Mouse (Mus musculus) midbrain, embryonic 13.5 days (tissue): Measurements from ENCODE around the gene Cux1. TPM values are rescaled to one million over a fixed set of nuclear protein-coding genes. Genes with fewer than 3 reads are reported as not detected.

Source experiments
- ATAC-seq: fragments of 200-750 bp; cut with Nextera tagmentation; 2 replicates; pipeline ENCODE4 v1.8.0; 2017; ENCODE audit warnings: mild to moderate bottlenecking, moderate TSS enrichment, moderate library complexity
- H3K27ac ChIP-seq: fragments of 300-500 bp; sonication (generic); 2 replicates; pipeline ENCODE4 v1.5.1; 2015; ENCODE audit warnings: inconsistent platforms, mild to moderate bottlenecking, moderate library complexity
- H3K27me3 ChIP-seq: fragments of 300-500 bp; sonication (generic); 2 replicates; pipeline ENCODE4 v1.6.1; 2015; ENCODE audit warnings: mild to moderate bottlenecking, inconsistent platforms
- H3K36me3 ChIP-seq: fragments of 300-500 bp; sonication (generic); 2 replicates; pipeline ENCODE4 v1.6.1; 2015; ENCODE audit warnings: mild to moderate bottlenecking, inconsistent platforms
- H3K4me1 ChIP-seq: fragments of 300-500 bp; sonication (generic); replicated peaks from 2 replicates; pipeline ENCODE4 v1.6.1; 2015; ENCODE audit warnings: inconsistent platforms
- H3K4me2 ChIP-seq: fragments of 300-500 bp; sonication (generic); replicated peaks from 2 replicates; pipeline ENCODE4 v1.6.1; 2015; ENCODE audit warnings: moderate library complexity, mild to moderate bottlenecking, inconsistent platforms
- H3K4me3 ChIP-seq: fragments of 300-500 bp; sonication (generic); replicated peaks from 2 replicates; pipeline ENCODE4 v1.5.1; 2015; ENCODE audit warnings: mild to moderate bottlenecking, inconsistent platforms
- H3K9ac ChIP-seq: fragments of 300-500 bp; sonication (generic); replicated peaks from 2 replicates; pipeline ENCODE4 v1.6.1; 2015; ENCODE audit warnings: mild to moderate bottlenecking, inconsistent platforms
- H3K9me3 ChIP-seq: fragments of 300-500 bp; sonication (generic); 2 replicates; pipeline ENCODE4 v1.6.1; 2016; ENCODE audit warnings: mild to moderate bottlenecking, inconsistent platforms
- WGBS: fragments of 180-500 bp; shearing (Covaris S2); methylation state at CpG from one replicate; pipeline ENCODE4 v1.1.7; 2015; 5-methylcytosine and 5-hydroxymethylcytosine counted together
- polyA plus RNA-seq: library from polyadenylated mRNA; unstranded; fragments of >200 nt; fragmentation: Nextera tagmentation; extraction: Ambion mirVana; gene quantifications from 2 replicates; pipeline ENCODE4 v1.2.1, GENCODE M21; 2015

Gene Cux1
- polyA plus RNA-seq, 1 experiment from 2014 or later = 126 TPM

DNA sequence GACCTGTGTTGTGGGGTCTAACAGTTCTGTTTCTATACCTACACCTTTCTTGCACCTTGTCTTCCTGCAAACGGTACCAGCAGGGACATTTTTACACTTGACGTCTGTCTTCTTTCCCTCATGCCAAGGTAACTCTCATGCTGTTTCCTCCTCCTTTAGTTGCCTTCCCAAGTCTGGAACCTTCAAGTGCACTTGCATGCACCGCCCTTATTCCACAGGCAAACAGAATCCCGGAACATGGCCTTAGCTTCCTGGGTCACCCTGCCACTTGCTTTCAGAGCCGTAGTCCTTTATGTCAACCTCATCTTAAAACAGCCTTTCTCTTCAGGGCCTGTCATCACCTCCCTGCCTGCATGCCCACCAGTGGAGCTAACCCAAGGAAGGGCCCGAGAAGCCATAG lies 15.7 kb downstream of the Cux1 start:
- Histone ChIP-seq H3K27me3 (no peaks in the 10 kb centered on the region), H3K9ac (no peak overlapping the region), H3K4me3 (no peak overlapping the region), H3K36me3 (no peaks in the 10 kb centered on the region), H3K4me1 (peaks cover 57% of the 10 kb centered on the region), H3K27ac (no peak overlapping the region), H3K4me2 (no peak overlapping the region), H3K9me3 (no peaks in the 10 kb centered on the region)
- no peak for ATAC-seq
- 77% methylated on average over 6 of the region's 6 CpGs for WGBS

DNA sequence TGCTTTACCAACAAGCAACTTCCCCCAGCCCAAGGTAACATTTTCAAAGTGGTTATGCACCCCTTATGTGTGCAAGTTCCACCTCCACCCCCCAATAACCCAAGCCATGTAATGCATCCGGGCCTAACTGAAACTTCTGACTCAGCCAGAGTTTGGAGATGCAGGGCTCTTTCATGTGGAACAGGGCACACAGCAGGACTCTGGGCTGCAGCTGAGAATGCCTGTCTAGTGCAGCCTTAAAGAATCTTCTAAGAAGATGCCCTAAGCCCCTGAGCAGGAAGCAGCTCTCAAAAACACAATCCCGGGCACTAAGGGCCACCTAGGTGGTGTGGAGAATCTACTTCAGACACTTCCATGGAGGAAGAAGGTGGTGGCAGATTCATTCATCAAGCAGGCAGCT lies 16.6 kb downstream of the Cux1 start:
- H3K9me3 ChIP-seq = no peaks in the 10 kb centered on the region
- no peaks in the 10 kb centered on the region for H3K27me3 ChIP-seq
- WGBS = 8% methylated on average over 2 of the region's 2 CpGs
- no peak overlapping the region for H3K9ac ChIP-seq
- H3K36me3 ChIP-seq = no peaks in the 10 kb centered on the region
- no peak overlapping the region for H3K4me2 ChIP-seq
- no peak for ATAC-seq
- no peak overlapping the region for H3K27ac ChIP-seq
- peaks cover 49% of the 10 kb centered on the region for H3K4me1 ChIP-seq
- no peak overlapping the region for H3K4me3 ChIP-seq

DNA sequence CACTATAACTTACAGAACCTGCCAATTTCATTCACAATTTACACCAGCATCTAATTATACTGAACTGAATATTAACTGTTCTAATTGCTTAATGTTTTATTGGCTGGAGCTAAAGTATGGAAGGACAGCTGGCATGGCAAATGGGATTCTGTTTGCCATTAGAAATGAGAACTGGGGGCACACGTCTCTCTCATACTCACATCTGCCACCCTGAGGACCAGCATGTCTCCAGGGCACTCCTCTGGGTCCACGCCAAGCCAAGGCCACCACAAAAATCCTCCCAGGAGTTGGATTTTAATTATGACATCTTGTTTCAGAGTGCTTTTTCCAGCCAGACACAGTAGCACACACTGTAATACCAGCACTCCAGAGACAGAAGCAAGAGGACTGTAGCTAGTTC lies 18.5 kb downstream of the Cux1 start:
- no peak for ATAC-seq
- no peaks in the 10 kb centered on the region for H3K27me3 ChIP-seq
- no peak overlapping the region for H3K4me2 ChIP-seq
- no peaks in the 10 kb centered on the region for H3K36me3 ChIP-seq
- H3K4me3 ChIP-seq = no peak overlapping the region
- no peaks in the 10 kb centered on the region for H3K9me3 ChIP-seq
- peaks cover 42% of the 10 kb centered on the region for H3K4me1 ChIP-seq
- 38% methylated on average over 2 of the region's 2 CpGs for whole genome bisulfite sequencing
- no peak overlapping the region for H3K9ac ChIP-seq
- H3K27ac ChIP-seq = no peak overlapping the region

DNA sequence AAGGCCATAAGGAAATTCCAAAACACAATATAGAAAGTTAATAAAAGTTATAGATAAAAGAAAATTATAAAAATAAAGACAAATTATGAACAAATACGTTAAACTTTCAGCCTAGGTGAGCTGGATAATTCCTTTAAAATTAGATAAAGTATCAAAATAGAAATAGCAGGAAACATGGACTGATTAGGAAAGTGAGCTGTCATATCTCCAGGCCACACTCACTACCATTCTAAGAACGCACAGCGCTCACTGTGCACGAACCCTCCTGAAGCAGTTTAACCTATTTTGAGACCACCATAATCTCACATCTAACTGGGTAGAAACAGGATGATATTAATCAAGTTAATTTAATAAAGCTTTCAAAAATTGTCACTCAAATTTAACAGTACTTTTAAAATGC lies 22.2 kb downstream of the Cux1 start:
- Histone ChIP-seq H3K27ac (no peak overlapping the region), H3K36me3 (no peaks in the 10 kb centered on the region), H3K9me3 (no peaks in the 10 kb centered on the region), H3K9ac (no peak overlapping the region), H3K4me2 (no peak overlapping the region), H3K4me1 (peaks cover 13% of the 10 kb centered on the region), H3K27me3 (no peaks in the 10 kb centered on the region), H3K4me3 (no peak overlapping the region)
- WGBS = 92% methylated on average over 4 of the region's 4 CpGs
- ATAC-seq = no peak

DNA sequence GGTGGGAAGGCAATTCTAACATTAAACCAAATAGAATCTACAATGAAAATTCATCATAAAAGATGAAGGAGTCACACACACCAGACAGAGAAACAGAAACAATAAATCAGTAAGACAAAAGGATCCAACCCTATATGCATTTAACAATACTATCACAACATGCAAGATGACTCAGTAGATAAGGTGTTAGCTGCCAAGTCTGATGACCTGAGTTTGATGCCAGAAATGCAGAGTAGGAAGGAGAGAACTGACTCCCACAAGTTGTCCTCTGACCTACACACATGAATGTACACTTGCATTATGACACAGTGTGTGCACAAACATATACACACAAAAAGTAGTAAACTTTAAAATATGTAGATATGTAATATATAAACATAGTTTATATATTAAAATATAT lies 24.1 kb downstream of the Cux1 start:
- H3K36me3 ChIP-seq = no peaks in the 10 kb centered on the region
- no peaks in the 10 kb centered on the region for H3K9me3 ChIP-seq
- H3K4me1 ChIP-seq = peaks cover 10% of the 10 kb centered on the region
- H3K27me3 ChIP-seq = no peaks in the 10 kb centered on the region
- no peak overlapping the region for H3K27ac ChIP-seq
- ATAC-seq = no peak
- no peak overlapping the region for H3K4me3 ChIP-seq
- H3K9ac ChIP-seq = no peak overlapping the region
- no peak overlapping the region for H3K4me2 ChIP-seq

DNA sequence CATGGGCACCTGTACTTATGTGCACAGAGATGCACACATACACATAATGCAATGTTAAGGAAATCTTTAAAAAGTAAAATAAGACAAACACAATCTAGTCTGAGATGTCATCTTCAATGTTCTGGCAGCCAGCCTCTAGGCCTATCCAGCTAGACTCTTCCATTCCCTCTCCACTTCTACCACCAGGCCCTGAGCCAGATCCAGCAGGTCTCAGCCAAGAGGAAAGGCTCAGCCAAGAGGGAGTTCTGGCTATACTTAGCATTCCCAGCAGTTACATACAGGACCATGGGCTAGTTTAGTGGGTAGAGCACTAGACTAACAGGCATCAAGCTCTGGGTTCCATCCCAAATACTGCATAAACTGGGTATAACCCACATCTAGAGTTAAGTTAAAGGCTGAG lies 26.3 kb downstream of the Cux1 start:
- Histone ChIP-seq H3K9ac (no peak overlapping the region), H3K27me3 (no peaks in the 10 kb centered on the region), H3K36me3 (no peaks in the 10 kb centered on the region), H3K4me1 (peaks cover 18% of the 10 kb centered on the region), H3K4me2 (no peak overlapping the region), H3K4me3 (no peak overlapping the region), H3K9me3 (no peaks in the 10 kb centered on the region), H3K27ac (no peak overlapping the region)
- ATAC-seq = no peak

DNA sequence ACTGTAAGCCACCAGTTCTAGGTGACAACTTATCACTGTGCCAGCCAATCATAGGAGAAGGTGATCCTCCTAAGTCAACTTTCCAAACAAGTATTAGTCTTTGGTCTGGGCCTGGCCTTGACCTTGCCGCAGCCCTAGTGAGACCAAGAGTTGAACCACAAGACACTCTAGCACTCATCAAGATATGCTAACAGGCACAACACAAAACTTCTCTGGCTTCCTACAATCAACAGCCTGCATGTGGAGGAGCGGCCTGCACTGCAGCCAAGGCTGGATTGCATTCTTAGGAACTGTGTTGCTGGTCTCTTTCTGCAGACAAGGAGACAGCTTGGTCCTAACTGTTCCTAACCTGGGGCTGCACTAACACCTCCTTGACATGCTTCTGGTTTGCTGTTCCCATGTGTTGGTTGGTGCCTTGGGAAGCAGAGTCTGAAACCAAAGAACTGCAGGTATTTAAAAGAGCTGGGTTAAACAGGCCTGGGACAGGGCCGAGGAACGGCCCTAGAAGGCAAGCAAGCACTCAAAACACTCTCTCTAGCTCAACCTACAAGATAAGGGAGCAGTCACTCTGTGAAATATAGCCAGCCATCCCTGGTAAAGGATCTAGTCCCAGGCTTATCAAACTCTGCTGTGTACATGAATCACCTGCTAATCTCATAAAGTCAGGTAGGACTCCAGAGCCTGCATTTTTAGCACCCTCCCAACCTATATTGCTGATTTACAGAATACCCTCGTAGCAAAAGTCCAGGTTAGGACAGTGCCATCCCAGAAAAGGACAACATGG lies 27.0 kb downstream of the Cux1 start:
- H3K4me3 ChIP-seq = no peak overlapping the region
- H3K27me3 ChIP-seq = no peaks in the 10 kb centered on the region
- H3K4me2 ChIP-seq = no peak overlapping the region
- no peaks in the 10 kb centered on the region for H3K36me3 ChIP-seq
- no peak overlapping the region for H3K9ac ChIP-seq
- H3K27ac ChIP-seq = no peak overlapping the region
- ATAC-seq = no peak
- WGBS = 97% methylated on average over 5 of the region's 5 CpGs
- H3K9me3 ChIP-seq = no peaks in the 10 kb centered on the region
- H3K4me1 ChIP-seq = peaks cover 18% of the 10 kb centered on the region; the same call in 1 of the 2 replicates

DNA sequence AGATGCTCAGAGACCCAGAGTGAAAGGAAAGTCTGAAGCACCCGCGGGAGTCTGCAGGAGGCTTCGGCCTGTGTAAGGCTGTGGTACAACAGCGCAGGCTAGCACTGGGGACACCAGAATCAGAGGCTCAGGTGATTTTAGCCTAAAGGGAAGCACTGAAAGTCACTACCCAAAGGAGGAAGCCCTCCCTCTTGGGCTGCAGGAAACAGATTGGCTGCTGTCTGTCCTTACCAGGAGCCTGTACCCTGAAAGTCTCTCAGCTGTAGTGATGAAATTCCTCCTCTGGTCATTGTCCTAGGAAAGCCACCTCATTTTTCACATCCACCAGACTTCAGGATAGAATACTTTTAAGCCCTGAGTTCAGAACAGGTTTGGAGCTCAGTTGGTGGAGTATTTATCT lies 30.5 kb downstream of the Cux1 start:
- no peak overlapping the region for H3K4me2 ChIP-seq
- H3K9ac ChIP-seq = no peak overlapping the region
- H3K4me3 ChIP-seq = no peak overlapping the region
- no peaks in the 10 kb centered on the region for H3K9me3 ChIP-seq
- H3K36me3 ChIP-seq = no peaks in the 10 kb centered on the region
- WGBS = 90% methylated on average over 4 of the region's 4 CpGs
- no peaks in the 10 kb centered on the region for H3K27me3 ChIP-seq
- H3K27ac ChIP-seq = no peak overlapping the region
- H3K4me1 ChIP-seq = peaks cover 18% of the 10 kb centered on the region; the same call in 1 of the 2 replicates
- ATAC-seq = no peak

DNA sequence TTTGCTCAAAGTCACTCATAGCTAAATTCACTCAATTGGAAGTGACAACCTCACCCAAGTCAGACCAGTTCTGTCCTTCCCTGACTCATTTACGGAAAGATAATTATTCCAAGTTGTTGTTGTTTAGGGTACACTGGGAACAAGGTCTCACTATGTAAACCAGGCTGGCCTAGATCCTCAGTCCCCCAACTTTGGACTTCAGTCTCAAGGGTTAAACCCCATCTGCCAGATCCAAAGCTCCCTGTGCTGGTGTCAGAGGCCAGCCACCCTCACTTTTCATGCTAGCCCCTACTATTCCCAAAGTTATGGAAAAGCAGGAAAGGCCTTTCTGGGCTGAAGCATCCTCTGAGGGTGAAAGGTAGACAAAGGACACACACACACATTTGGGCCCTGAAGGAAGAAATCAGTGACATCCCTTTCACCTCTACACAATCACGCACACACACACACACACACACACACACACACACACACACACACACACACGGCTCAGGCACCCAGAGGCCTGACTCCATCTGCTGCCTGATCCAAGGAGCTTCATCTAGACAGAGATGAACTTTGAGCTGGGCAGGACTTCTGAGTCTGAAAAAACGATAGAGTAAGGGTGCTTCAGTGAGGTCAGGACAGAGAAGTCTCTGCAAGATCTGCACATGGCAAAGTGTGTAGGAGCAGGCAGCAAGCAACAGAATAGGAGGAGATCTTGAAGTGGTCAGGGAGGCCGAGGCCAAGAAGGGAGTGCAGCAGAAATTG lies 31.1 kb downstream of the Cux1 start:
- Histone ChIP-seq H3K4me3 (no peak overlapping the region), H3K9ac (no peak overlapping the region), H3K9me3 (no peaks in the 10 kb centered on the region), H3K27ac (no peak overlapping the region), H3K27me3 (no peaks in the 10 kb centered on the region), H3K4me2 (no peak overlapping the region), H3K4me1 (peaks cover 18% of the 10 kb centered on the region; the same call in 1 of the 2 replicates), H3K36me3 (no peaks in the 10 kb centered on the region)
- ATAC-seq = no peak
- WGBS = 76% methylated on average over 5 of the region's 5 CpGs

DNA sequence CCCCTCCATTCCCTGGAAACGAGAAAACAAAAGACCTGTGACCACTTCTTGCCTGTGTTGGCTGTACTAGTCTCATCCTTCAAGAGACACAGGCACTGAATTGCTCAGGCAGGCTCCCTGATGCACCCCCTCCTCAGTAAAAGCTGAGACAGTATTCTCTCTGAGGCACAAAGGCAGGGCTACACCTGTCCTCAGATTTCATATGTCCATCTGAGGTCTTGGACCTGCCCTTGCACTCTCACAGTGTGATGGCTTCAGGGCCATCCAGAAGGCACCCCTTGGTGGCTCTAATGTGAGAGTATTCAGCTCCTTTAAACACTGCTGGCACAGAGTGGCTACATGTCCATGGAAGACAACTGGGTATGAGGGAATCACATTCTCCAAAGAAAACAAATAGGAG lies 32.1 kb downstream of the Cux1 start:
- H3K4me1 ChIP-seq = peaks cover 17% of the 10 kb centered on the region; the same call in 1 of the 2 replicates
- H3K4me2 ChIP-seq = no peak overlapping the region
- 54% methylated on average over 1 of the region's 1 CpGs for WGBS
- H3K9me3 ChIP-seq = no peaks in the 10 kb centered on the region
- no peak overlapping the region for H3K9ac ChIP-seq
- no peak for ATAC-seq
- H3K36me3 ChIP-seq = no peaks in the 10 kb centered on the region
- no peaks in the 10 kb centered on the region for H3K27me3 ChIP-seq
- H3K4me3 ChIP-seq = no peak overlapping the region
- H3K27ac ChIP-seq = no peak overlapping the region

DNA sequence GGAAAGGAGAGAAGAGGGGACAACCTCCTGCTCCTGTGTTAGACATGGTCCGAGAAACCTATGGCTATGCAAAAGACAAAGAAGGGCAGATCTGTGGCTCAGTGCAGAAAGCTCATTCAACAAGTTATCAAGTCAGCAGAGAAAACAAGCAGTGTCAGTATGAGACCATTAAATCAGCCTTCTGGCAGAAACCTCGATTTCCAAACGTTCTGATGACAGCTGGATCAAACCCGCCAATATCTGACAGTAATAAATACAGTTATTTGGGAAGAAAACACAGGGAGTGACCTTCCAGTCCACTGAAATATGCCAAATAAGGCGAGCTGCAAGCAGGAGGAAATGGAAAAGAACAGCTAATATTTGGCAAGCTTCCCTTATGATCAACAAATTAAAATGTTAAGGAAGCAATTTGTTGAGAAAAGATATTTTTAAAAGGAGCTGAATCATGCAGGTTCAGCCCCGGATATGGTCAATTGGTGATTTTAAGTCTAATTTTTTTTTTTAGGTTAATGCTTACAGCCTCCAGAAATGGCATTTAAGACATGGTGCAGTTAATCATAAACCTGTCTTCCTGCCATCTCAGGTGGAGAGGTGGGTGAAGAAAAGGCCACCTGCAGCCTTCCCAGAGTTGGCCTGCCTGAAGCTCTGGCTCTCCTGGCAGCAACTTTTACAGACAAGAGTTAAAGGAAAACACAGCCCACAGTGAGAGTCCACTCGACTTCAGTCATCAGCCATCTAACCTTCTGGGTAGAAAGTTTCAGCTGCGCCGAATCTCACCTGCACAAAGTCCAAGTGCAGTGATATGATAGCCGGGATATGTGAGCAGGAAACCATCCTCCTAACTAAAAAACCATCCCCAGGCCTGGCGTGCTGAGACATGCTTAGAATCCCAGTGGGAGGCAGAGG lies 33.7 kb downstream of the Cux1 start:
- Histone ChIP-seq H3K4me3 (no peak overlapping the region), H3K36me3 (no peaks in the 10 kb centered on the region), H3K9ac (no peak overlapping the region), H3K4me2 (no peak overlapping the region), H3K27ac (no peak overlapping the region), H3K27me3 (no peaks in the 10 kb centered on the region), H3K4me1 (0 out of 2 replicates have a peak, but pooled peaks cover 8% of the 10 kb centered on the region), H3K9me3 (no peaks in the 10 kb centered on the region)
- no peak for ATAC-seq
- WGBS = 92% methylated on average over 11 of the region's 11 CpGs
